In the genomic region with DNA sequence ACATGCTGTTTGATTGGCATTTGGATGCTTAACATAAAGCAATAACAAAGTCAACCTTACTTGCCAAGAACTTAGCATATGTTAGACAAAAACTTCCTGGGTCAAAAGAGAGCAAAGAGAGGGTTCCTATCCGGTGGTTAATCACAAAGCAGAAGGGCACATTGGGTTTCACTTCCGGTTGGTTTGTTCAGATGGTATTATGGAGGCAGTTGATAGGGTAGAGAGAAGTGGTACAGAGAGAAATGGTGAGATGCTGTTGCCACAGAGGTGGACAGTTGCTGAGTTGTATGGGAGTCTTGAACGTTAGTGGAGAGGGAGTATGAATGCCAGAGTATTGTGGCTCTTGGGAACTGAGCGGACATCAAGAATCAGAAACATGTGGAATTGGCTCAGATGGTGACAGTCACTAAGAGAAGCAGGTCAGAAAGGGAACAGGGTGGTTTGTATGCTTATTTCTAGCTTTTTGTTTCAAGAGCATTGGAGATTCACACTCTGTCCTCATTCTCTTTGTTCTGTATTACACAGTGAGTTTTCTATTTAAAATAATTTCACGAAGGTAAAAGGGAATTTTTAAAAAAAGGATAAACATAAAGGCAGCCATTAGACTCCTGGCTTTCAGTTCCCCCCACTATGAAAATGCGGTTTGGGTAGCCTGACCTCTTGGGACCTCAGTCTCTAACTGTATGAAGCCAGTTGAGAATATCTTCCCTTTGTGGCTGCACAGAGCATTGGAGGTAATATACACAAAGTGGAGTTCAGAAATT, we compare ENCODE assay signal across 35 mouse cellular contexts. TPM values are rescaled to one million over a fixed set of nuclear protein-coding genes. Genes with fewer than 3 reads are reported as not detected.
DNase-seq lines count a peak whose midpoint lies in the region; ATAC-seq and TF ChIP-seq lines count a peak whose summit lies in the region.
"Had no signal": no experiment of that assay in that cellular context is flagged by ENCODE, and none has a peak within 500 bp of the region (broad histone marks: within the 10 kb centered on the region; RNA-seq: fewer than 3 reads in every experiment).

No protein-coding gene starts in this region.

- H3K36me3 ChIP-seq in spleen, adult 2 months (ENCODE audit: control insufficient read depth, insufficient read depth, low read length), result no peaks in the 10 kb centered on the region
- H3K36me3 ChIP-seq in splenic B cell, adult 2 months (ENCODE audit: control insufficient read depth, insufficient read depth, low read length, poor library complexity, severe bottlenecking), result no peaks in the 10 kb centered on the region
- H3K36me3 ChIP-seq: hindbrain, embryonic 10.5 days; lung, embryonic 15.5 days; midbrain, embryonic 15.5 days had no signal

- H3K4me3 ChIP-seq in spleen, adult 2 months (ENCODE audit: extremely low read depth, insufficient read depth, insufficient read length), result no peak overlapping the region
- H3K4me3 ChIP-seq: hindbrain, embryonic 10.5 days; lung, embryonic 15.5 days; midbrain, embryonic 15.5 days; myocyte had no signal

- H3K4me1 ChIP-seq in spleen, adult 2 months (ENCODE audit: control insufficient read depth, insufficient read depth, insufficient read length), result peaks cover 29% of the 10 kb centered on the region
- H3K4me1 ChIP-seq: lung, embryonic 15.5 days; midbrain, embryonic 15.5 days had no signal

- peak; percentile 29 to 39 for DNase-seq in spleen, adult 2 months (ENCODE audit: low read depth in 1 of 2, low spot score in 2 of 2)
- no peak for DNase-seq in spleen, postnatal 4 days (ENCODE audit: low spot score in 2 of 2)
- DNase-seq in T-cell, adult 2 months (ENCODE audit: low spot score), result peak; percentile 19
- peak; percentile 74 for DNase-seq in splenic B cell, adult 2 months (ENCODE audit: low read depth, low spot score)
- no peak for DNase-seq in MN1 (ENCODE audit: low spot score)
- DNase-seq in right cerebral cortex, postnatal 10 days (ENCODE audit: low spot score in 2 of 2), result no peak
- DNase-seq in left cerebral cortex, postnatal 14 days (ENCODE audit: low spot score in 2 of 2), result no peak
- DNase-seq: adrenal gland, postnatal 25 days; cerebellum, adult 11 months; cerebellum, adult 9-11 months; forebrain, postnatal 0 days; kidney, adult 11 months; layer of hippocampus, adult 9-11 months; lung, postnatal 36 days; right cerebral cortex, adult 18-20 months had no signal

- no peak for TF ChIP-seq CTCF in spleen, adult 2 months (IDR thresholded peaks at IDR 0.05; ENCODE audit: extremely low read depth, insufficient read depth, insufficient read length, insufficient replicate concordance)

- peak overlapping the region; percentile 58 for H3K27ac ChIP-seq in spleen, adult 2 months (ENCODE audit: insufficient read depth, low read length)
- H3K27ac ChIP-seq: hindbrain, embryonic 10.5 days; hindbrain, postnatal 0 days; kidney, postnatal 0 days; liver, embryonic 14.5 days; lung, embryonic 15.5 days; midbrain, embryonic 15.5 days had no signal

- no peaks in the 10 kb centered on the region for H3K27me3 ChIP-seq in spleen, adult 2 months (ENCODE audit: control insufficient read depth, insufficient read depth, low read length)
- no peaks in the 10 kb centered on the region for H3K27me3 ChIP-seq in splenic B cell, adult 2 months (ENCODE audit: control insufficient read depth, insufficient read depth, low read length, poor library complexity, severe bottlenecking)
- H3K27me3 ChIP-seq: lung, embryonic 15.5 days; midbrain, embryonic 15.5 days had no signal

- ATAC-seq in inflammation-experienced regulatory T-cells, adult 6 months, result peak; percentile 41
- ATAC-seq: forebrain, postnatal 0 days; hindbrain, postnatal 0 days; midbrain, embryonic 15.5 days; Patski had no signal

- intact Hi-C loops in left cerebral cortex, postnatal 14 days (cut with DNase I), result no loop called here

- TF ChIP-seq POLR2A in spleen, adult 2 months (IDR thresholded peaks at IDR 0.05; ENCODE audit: low read depth, low read length), result no peak

- WGBS in spleen, adult 2 months, result 30% methylated on average over 6 of the region's 6 CpGs

RNA-seq across cellular contexts. Expression of a gene that starts 19.7 kb away (rescaled TPM):
- 1.6 and 2.0 TPM in 2 replicates for polyA plus RNA-seq in spleen, adult 2 months (2012; rRNA removed)
- 100 to 1,000 TPM in 2 of 3 experiments, 10 to 100 TPM in 1; 79.6 to 261 (median 234) TPM for polyA plus RNA-seq in inflammation-experienced regulatory T-cells, adult 6 months (2017; shearing (Covaris generic))
- total RNA-seq in left cerebral cortex, postnatal 14 days (2021), result under 1 TPM; 0.11 to 0.13 TPM
- total RNA-seq: forebrain, postnatal 0 days; hindbrain, postnatal 0 days had no signal
- polyA plus RNA-seq: embryonic facial prominence, embryonic 11.5 days; forebrain, embryonic 11.5 days; forebrain, postnatal 0 days; heart, embryonic 11.5 days; heart, postnatal 0 days; hindbrain, embryonic 10.5 days; kidney, postnatal 0 days; limb, embryonic 14.5 days; myocyte; neural tube, embryonic 14.5 days; Patski; stomach, embryonic 14.5 days had no signal

RNA-seq across cellular contexts. Expression of a gene that starts 36.3 kb away (rescaled TPM):
- not detected in 2 replicates for polyA plus RNA-seq in spleen, adult 2 months (2012; rRNA removed)
- polyA plus RNA-seq in inflammation-experienced regulatory T-cells, adult 6 months (2017; shearing (Covaris generic)), result not detected
- not detected for total RNA-seq in left cerebral cortex, postnatal 14 days (2021)
- total RNA-seq: adrenal gland, postnatal 25 days; forebrain, postnatal 0 days; gastrocnemius, postnatal 4 days; hindbrain, postnatal 0 days; left cerebral cortex, adult 18-20 months; left cerebral cortex, postnatal 36 days had no signal
- polyA plus RNA-seq: embryonic facial prominence, embryonic 11.5 days; forebrain, embryonic 11.5 days; forebrain, postnatal 0 days; heart, embryonic 11.5 days; heart, postnatal 0 days; hindbrain, embryonic 10.5 days; hindbrain, postnatal 0 days; kidney, postnatal 0 days; large intestine, adult 2 months; limb, embryonic 14.5 days; liver, embryonic 14.5 days; lung, embryonic 15.5 days; midbrain, embryonic 15.5 days; myocyte; neural tube, embryonic 14.5 days; Patski; stomach, embryonic 14.5 days had no signal

RNA-seq across cellular contexts. Expression of a gene that starts 42.8 kb away (rescaled TPM):
- polyA plus RNA-seq in spleen, adult 2 months (2012; rRNA removed), result 33.2 and 57.8 TPM in 2 replicates
- polyA plus RNA-seq in inflammation-experienced regulatory T-cells, adult 6 months (2017; shearing (Covaris generic)), result 10 to 100 TPM; 26.6 to 36.7 (median 29.9) TPM
- 1 to 10 TPM; 3.8 to 6.9 TPM for total RNA-seq in left cerebral cortex, postnatal 14 days (2021)

RNA-seq across cellular contexts. Expression of a gene that starts 58.4 kb away (rescaled TPM):
- 37.7 and 38.9 TPM in 2 replicates for polyA plus RNA-seq in spleen, adult 2 months (2012; rRNA removed)
- 10 to 100 TPM; 31.6 to 40.5 (median 38.6) TPM for polyA plus RNA-seq in inflammation-experienced regulatory T-cells, adult 6 months (2017; shearing (Covaris generic))
- total RNA-seq in left cerebral cortex, postnatal 14 days (2021), result 10 to 100 TPM; 81.9 to 87.6 TPM

Comparison
In these comparisons a context has a peak if more than half of its experiments do, and no peak if none do; other contexts are left out.
1. DNase-seq: peak in spleen, adult 2 months (2 of 2), T-cell, adult 2 months (single experiment) and splenic B cell, adult 2 months (single experiment); none in spleen, postnatal 4 days (0 of 2), MN1 (single experiment), right cerebral cortex, postnatal 10 days (0 of 2) and left cerebral cortex, postnatal 14 days (0 of 2).
2. RNA of a gene that starts 19.7 kb away (polyA plus RNA-seq): 79.6 to 261 TPM in inflammation-experienced regulatory T-cells, adult 6 months; 1.6 to 2.0 TPM in spleen, adult 2 months; every median in the first group is over 10 times any median in the second.